Mouse (Mus musculus) midbrain, embryonic 12.5 days (tissue): ENCODE results near the gene Nradd. TPM values are rescaled to one million over a fixed set of nuclear protein-coding genes. Genes with fewer than 3 reads are reported as not detected.

Experiments
- ATAC-seq: fragments of 200-750 bp; cut with Nextera tagmentation; 2 replicates; pipeline ENCODE4 v1.8.0; 2017; ENCODE audit warnings: low read depth, moderate TSS enrichment, moderate library complexity; ENCODE audit not compliant: low FRiP score
- H3K27ac ChIP-seq: fragments of 300-500 bp; sonication (generic); replicated peaks from 2 replicates; pipeline ENCODE4 v1.5.1; 2016; ENCODE audit warnings: mild to moderate bottlenecking
- H3K27me3 ChIP-seq: fragments of 300-500 bp; sonication (generic); 2 replicates; pipeline ENCODE4 v1.6.1; 2016; ENCODE audit warnings: mild to moderate bottlenecking
- H3K36me3 ChIP-seq: fragments of 300-500 bp; sonication (generic); 2 replicates; pipeline ENCODE4 v1.6.1; 2016
- H3K4me1 ChIP-seq: fragments of 300-500 bp; sonication (generic); 2 replicates; pipeline ENCODE4 v1.6.1; 2016
- H3K4me2 ChIP-seq: fragments of 300-500 bp; sonication (generic); replicated peaks from 2 replicates; pipeline ENCODE4 v1.6.1; 2016; ENCODE audit warnings: mild to moderate bottlenecking, moderate library complexity
- H3K4me3 ChIP-seq: fragments of 300-500 bp; sonication (generic); 2 replicates; pipeline ENCODE4 v1.5.1; 2016; ENCODE audit warnings: mild to moderate bottlenecking
- H3K9ac ChIP-seq: fragments of 300-500 bp; sonication (generic); replicated peaks from 2 replicates; pipeline ENCODE4 v1.6.1; 2016; ENCODE audit warnings: mild to moderate bottlenecking, moderate library complexity
- H3K9me3 ChIP-seq: fragments of 300-500 bp; sonication (generic); 2 replicates; pipeline ENCODE4 v1.6.1; 2016; ENCODE audit warnings: mild to moderate bottlenecking
- WGBS: fragments of 180-500 bp; shearing (Covaris S2); methylation state at CpG from one replicate; pipeline ENCODE4 v1.1.7; 2016; 5-methylcytosine and 5-hydroxymethylcytosine counted together
- polyA plus RNA-seq: library from polyadenylated mRNA; unstranded; fragments of >200 nt; fragmentation: Nextera tagmentation; extraction: Ambion mirVana; gene quantifications from 2 replicates; pipeline ENCODE4 v1.2.1, GENCODE M21; 2016

Gene Nradd
- 41.0 and 44.6 TPM in 2 replicates for polyA plus RNA-seq

GRCm38 (mm10) chr9:110624361-110625166 is at the start of gene Nradd:
Gene Nradd (minus strand): TSS chr9:110624452.
- H3K9ac ChIP-seq = peak within 1 kb of the TSS; percentile 64
- H3K27ac ChIP-seq = peak within 1 kb of the TSS; percentile 87
- H3K4me1 ChIP-seq = peaks cover 22% of the 10 kb centered on the region
- no peaks in the 10 kb centered on the region for H3K9me3 ChIP-seq
- peaks cover 28% of the 10 kb centered on the region for H3K36me3 ChIP-seq
- under 1% methylated on average over 41 of the region's 41 CpGs for WGBS
- peak within 1 kb of the TSS; percentile 49 for H3K4me3 ChIP-seq
- H3K27me3 ChIP-seq = peaks cover 13% of the 10 kb centered on the region; the same call in 1 of the 2 replicates
- ATAC-seq = peak; percentile 97
- peak within 1 kb of the TSS; percentile 89 for H3K4me2 ChIP-seq

- Histone ChIP-seq H3K27ac (no peak overlapping the region), H3K4me2 (no peak overlapping the region), H3K27me3 (no peaks in the 10 kb centered on the region), H3K4me3 (no peak overlapping the region), H3K36me3 (no peaks in the 10 kb centered on the region), H3K9me3 (no peaks in the 10 kb centered on the region), H3K9ac (no peak overlapping the region), H3K4me1 (peaks cover 19% of the 10 kb centered on the region)
- 61% methylated on average over 10 of the region's 10 CpGs for WGBS
- no peak for ATAC-seq
These were observed 49.0 kb upstream of the Nradd start for GRCm38 (mm10) chr9:110673107-110673752.

DNA sequence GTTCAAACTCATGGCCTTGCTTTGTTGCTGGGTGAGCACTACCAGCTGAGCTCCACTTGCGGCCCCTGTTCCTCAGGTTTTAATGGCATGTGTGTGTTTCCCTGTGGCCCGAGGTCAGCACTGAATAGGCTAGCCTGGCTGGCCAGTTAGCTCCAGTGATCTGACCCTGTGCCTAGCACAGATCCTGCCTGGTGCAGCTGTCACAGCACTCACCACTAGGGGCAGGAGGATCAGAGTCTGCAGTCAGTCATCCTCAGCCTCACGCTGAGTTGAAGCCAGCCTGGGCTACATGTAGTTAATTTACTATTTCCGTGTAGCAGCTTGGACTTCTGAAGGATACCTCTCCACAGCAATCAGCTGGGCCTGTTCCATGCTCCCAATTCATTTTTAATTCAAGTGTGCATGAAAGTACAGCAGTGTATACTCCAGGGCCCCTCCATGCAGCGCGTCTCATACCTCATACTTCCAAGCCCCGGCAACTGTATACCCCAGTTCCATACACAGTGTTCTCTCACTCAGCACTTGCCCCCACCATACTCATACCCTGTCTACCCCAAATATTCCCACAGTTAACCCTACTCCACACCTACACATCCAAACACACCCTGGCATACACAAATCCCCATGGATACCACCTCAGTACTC is 48.3 kb upstream of the Nradd start:
- ATAC-seq = no peak
- no peak overlapping the region for H3K9ac ChIP-seq

DNA sequence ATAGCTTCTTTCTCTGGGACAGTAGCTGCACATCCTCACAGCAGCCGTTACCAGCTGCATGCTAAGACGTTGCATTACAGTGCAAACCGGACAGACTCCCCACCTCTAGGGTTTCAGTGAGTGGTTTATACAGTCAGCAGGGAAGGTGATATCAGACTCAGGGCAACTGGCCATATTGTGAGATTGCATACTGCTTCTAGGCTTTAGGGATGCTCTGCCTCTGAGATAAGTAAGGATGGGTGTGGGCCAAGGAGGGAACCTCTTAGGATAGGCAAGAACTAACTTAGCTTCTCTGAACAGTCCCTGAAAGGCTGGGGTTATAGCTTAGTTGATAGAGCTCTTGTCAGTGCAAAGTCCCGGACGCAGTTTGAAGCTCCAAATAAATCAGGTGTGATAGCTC is 45.5 kb upstream of the Nradd start:
- H3K36me3 ChIP-seq = no peaks in the 10 kb centered on the region
- no peaks in the 10 kb centered on the region for H3K9me3 ChIP-seq
- WGBS = 91% methylated on average over 5 of the region's 5 CpGs
- no peak overlapping the region for H3K4me2 ChIP-seq
- no peak overlapping the region for H3K9ac ChIP-seq
- H3K27ac ChIP-seq = no peak overlapping the region
- H3K4me3 ChIP-seq = no peak overlapping the region
- ATAC-seq = no peak
- no peaks in the 10 kb centered on the region for H3K27me3 ChIP-seq
- H3K4me1 ChIP-seq = peaks cover 26% of the 10 kb centered on the region

More for the DNA sequence above, 48.3 kb upstream of the Nradd start:
- 67% methylated on average over 7 of the region's 7 CpGs for WGBS
- no peak overlapping the region for H3K4me3 ChIP-seq
- H3K27me3 ChIP-seq = no peaks in the 10 kb centered on the region
- H3K9me3 ChIP-seq = no peaks in the 10 kb centered on the region
- H3K36me3 ChIP-seq = no peaks in the 10 kb centered on the region
- no peak overlapping the region for H3K27ac ChIP-seq
- H3K4me1 ChIP-seq = peaks cover 13% of the 10 kb centered on the region
- H3K4me2 ChIP-seq = no peak overlapping the region

DNA sequence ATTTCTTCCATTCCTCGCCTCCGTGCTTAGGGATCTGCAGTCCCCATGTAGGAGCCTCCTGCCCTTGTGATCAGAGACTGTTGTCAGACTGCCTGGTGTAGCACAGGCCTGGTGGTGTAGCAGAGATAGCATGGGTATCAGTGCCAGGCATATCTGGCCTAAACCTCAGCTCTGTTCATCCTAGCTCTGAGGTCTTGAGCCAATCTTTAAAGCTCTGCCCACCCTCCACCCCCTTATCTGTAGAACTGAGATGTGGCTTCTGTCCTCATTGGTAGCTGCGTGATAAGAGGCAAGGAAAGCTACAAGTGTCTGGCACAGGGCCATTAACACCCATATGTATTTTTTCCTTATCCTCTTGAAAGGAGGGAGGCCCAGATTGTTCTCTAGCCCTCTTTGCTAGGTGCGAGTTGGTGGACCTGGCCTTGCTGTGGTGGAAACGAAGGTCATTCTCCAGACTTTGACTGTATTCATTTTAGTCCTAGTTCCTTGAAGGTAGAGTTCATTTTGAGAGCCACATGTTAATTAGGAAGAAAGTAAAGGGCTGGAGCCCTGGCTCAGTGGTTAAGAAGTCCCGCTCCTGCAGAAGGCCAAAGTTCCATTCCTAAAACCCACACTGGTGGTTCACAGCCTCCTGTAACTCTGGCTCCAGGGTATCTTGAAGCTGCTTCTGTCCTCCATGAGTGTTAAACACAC is 44.5 kb upstream of the Nradd start:
- Histone ChIP-seq H3K36me3 (no peaks in the 10 kb centered on the region), H3K27ac (no peak overlapping the region), H3K9me3 (no peaks in the 10 kb centered on the region), H3K4me1 (peaks cover 30% of the 10 kb centered on the region), H3K9ac (no peak overlapping the region), H3K27me3 (no peaks in the 10 kb centered on the region), H3K4me3 (no peak overlapping the region), H3K4me2 (no peak overlapping the region)
- ATAC-seq = no peak
- 92% methylated on average over 6 of the region's 6 CpGs for WGBS

DNA sequence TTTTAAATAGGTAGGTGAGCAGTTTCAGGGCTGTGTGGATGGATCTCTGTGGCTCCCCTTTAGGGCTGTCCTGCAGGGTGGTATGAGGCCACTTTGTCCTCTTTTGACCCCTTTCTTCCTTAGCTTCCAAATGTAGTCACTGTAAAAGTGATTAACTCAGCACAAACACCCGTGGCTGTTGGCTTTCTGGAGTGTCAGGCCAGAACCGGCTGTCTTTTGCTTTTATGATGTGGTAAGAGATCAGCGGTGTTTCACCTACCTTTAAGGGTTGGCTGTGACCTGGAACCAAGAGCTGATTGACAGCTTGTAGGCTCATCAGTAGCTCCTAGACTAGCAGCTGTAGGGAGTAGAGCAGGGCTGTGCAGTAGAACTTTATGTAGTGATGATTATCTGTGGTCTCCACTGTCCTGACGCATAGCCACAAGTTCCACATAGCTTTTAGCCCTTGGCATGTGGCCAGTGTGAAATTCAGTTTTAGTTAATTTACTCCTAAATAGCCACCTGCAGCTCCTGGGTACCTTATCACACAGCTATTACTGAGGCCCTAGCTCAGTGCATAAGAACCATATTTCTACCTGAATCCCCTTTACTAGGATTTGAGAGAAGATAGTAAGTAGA is 43.1 kb upstream of the Nradd start:
- Histone ChIP-seq H3K4me1 (peaks cover 18% of the 10 kb centered on the region), H3K4me2 (no peak overlapping the region), H3K9me3 (no peaks in the 10 kb centered on the region), H3K9ac (no peak overlapping the region), H3K4me3 (no peak overlapping the region), H3K36me3 (no peaks in the 10 kb centered on the region), H3K27me3 (no peaks in the 10 kb centered on the region), H3K27ac (no peak overlapping the region)
- 84% methylated on average over 4 of the region's 4 CpGs for WGBS
- no peak for ATAC-seq

GRCm38 (mm10) chr9:110666374-110666773 is 42.1 kb upstream of the Nradd start:
- Histone ChIP-seq H3K27ac (0 out of 2 replicates have a peak overlapping the region, but pooled peaks have one; percentile 39), H3K9ac (no peak overlapping the region), H3K4me1 (peaks cover 17% of the 10 kb centered on the region), H3K36me3 (no peaks in the 10 kb centered on the region), H3K27me3 (no peaks in the 10 kb centered on the region), H3K9me3 (no peaks in the 10 kb centered on the region), H3K4me3 (no peak overlapping the region), H3K4me2 (no peak overlapping the region)
- WGBS = 33% methylated on average over 8 of the region's 8 CpGs
- ATAC-seq = no peak

- Histone ChIP-seq H3K4me2 (no peak overlapping the region), H3K27me3 (no peaks in the 10 kb centered on the region), H3K9ac (no peak overlapping the region), H3K4me3 (no peak overlapping the region), H3K36me3 (no peaks in the 10 kb centered on the region), H3K9me3 (no peaks in the 10 kb centered on the region), H3K4me1 (peaks cover 17% of the 10 kb centered on the region), H3K27ac (0 out of 2 replicates have a peak overlapping the region, but pooled peaks have one; percentile 39)
- WGBS = 35% methylated on average over 4 of the region's 4 CpGs
- ATAC-seq = 0 out of 2 replicates have a peak, but pooled peaks have one; percentile 9
These were observed 41.7 kb upstream of the Nradd start for GRCm38 (mm10) chr9:110665912-110666311.

GRCm38 (mm10) chr9:110662844-110663243 is 38.6 kb upstream of the Nradd start:
- H3K4me1 ChIP-seq = peaks cover 20% of the 10 kb centered on the region
- no peak overlapping the region for H3K4me2 ChIP-seq
- no peaks in the 10 kb centered on the region for H3K9me3 ChIP-seq
- H3K36me3 ChIP-seq = no peaks in the 10 kb centered on the region
- H3K9ac ChIP-seq = no peak overlapping the region
- H3K27me3 ChIP-seq = no peaks in the 10 kb centered on the region
- WGBS = 93% methylated on average over 1 of the region's 1 CpGs
- H3K27ac ChIP-seq = no peak overlapping the region
- no peak for ATAC-seq
- H3K4me3 ChIP-seq = no peak overlapping the region

DNA sequence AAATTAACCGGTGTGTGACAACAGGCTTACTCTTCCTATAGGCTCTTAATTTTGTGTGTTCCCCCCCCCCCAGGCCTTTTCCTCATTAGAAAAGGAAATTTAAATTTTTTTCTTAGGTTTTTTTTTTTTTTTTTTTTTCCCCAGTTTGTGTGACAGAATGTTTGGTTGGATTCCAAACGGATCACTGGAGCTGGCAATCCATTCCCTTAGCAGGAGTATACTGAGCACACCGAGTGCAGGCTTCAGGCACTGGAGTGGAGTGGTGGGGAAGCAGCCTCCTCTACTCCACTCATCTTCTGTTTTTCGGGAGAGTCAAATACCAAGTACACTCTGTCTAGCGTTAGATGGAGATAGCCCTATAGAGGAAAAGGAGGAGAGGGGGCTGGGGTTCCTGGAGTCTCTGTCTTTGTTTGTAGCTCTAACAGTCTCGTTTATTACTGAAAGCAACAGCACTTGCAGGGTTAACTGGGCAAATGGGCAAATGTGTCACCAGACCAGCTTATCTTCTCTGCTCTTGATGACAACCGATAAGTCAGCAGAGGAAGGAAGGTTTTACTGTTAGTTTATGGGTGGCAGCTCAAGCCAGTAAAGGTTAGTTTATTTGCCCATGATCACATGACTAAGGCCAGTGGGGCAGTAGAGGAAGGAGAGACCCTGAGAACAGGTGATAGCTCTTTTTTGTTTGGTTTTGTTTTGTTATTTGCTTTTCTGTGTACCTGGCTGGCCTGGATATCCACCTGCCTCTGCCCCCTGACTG is 36.8 kb upstream of the Nradd start:
- 88% methylated on average over 7 of the region's 7 CpGs for WGBS
- no peak overlapping the region for H3K4me3 ChIP-seq
- ATAC-seq = no peak
- H3K27me3 ChIP-seq = no peaks in the 10 kb centered on the region
- H3K36me3 ChIP-seq = no peaks in the 10 kb centered on the region
- no peak overlapping the region for H3K4me2 ChIP-seq
- H3K9ac ChIP-seq = no peak overlapping the region
- H3K27ac ChIP-seq = no peak overlapping the region
- no peaks in the 10 kb centered on the region for H3K9me3 ChIP-seq
- H3K4me1 ChIP-seq = peaks cover 18% of the 10 kb centered on the region

GRCm38 (mm10) chr9:110660208-110660607 is 36.0 kb upstream of the Nradd start:
- WGBS = 85% methylated on average over 2 of the region's 2 CpGs
- Histone ChIP-seq H3K9me3 (no peaks in the 10 kb centered on the region), H3K4me2 (no peak overlapping the region), H3K27ac (no peak overlapping the region), H3K4me1 (peaks cover 19% of the 10 kb centered on the region), H3K27me3 (no peaks in the 10 kb centered on the region), H3K36me3 (no peaks in the 10 kb centered on the region), H3K4me3 (no peak overlapping the region), H3K9ac (no peak overlapping the region)
- ATAC-seq = no peak
